Mouse (Mus musculus) cerebellum, adult 2 months (tissue): Measurements from ENCODE around the gene Slc25a38. TPM values are rescaled to one million over a fixed set of nuclear protein-coding genes. Genes with fewer than 3 reads are reported as not detected.

ENCODE experiments used
- DNase-seq, 2 experiments: peaks; one replicate each; pipeline ENCODE4 v3.0.0; 2021
- H3K27ac ChIP-seq: fragments of 200-500 bp; 2 replicates; pipeline ENCODE4 v1.5.1; 2012; ENCODE audit warnings: low read length, control low read depth, inconsistent platforms; ENCODE audit not compliant: insufficient read depth
- H3K27me3 ChIP-seq: fragments of 200-500 bp; 2 replicates; pipeline ENCODE4 v1.6.1; 2012; ENCODE audit warnings: inconsistent platforms, mild to moderate bottlenecking, low read length, moderate library complexity; ENCODE audit not compliant: control insufficient read depth, insufficient read depth
- H3K4me1 ChIP-seq: fragments of 200-500 bp; 2 replicates; pipeline ENCODE4 v1.6.1; 2011; ENCODE audit warnings: low read length; ENCODE audit not compliant: control insufficient read depth, insufficient read depth
- H3K4me3 ChIP-seq: fragments of 200-500 bp; replicated peaks from 2 replicates; pipeline ENCODE3; 2011; ENCODE audit warnings: mild to moderate bottlenecking, low read depth, low read length, control low read depth; ENCODE audit not compliant: insufficient read depth
- CTCF ChIP-seq: fragments of 200-500 bp; IDR thresholded peaks from 2 replicates; pipeline ENCODE4 v1.5.1; 2011; ENCODE audit warnings: low read depth, mild to moderate bottlenecking, control low read depth, low read length, moderate library complexity, borderline replicate concordance; ENCODE audit not compliant: insufficient read depth
- POLR2A ChIP-seq: fragments of 200-500 bp; IDR thresholded peaks from 2 replicates; pipeline ENCODE4 v1.6.1; 2011; ENCODE audit warnings: low read length, control low read depth, borderline replicate concordance; ENCODE audit not compliant: insufficient read depth
- WGBS: fragments of 180-500 bp; shearing (Covaris S2); methylation state at CpG from one replicate; pipeline ENCODE4 v1.1.7; 2018; 5-methylcytosine and 5-hydroxymethylcytosine counted together
- polyA plus RNA-seq: library from polyadenylated mRNA; depleted of rRNA; stranded (reverse); fragments of >200 nt; gene quantifications from 2 replicates; pipeline ENCODE4 v1.2.3, GENCODE M21; 2012

Gene Slc25a38
- polyA plus RNA-seq, 1 experiment, result 30.5 TPM

DNA sequence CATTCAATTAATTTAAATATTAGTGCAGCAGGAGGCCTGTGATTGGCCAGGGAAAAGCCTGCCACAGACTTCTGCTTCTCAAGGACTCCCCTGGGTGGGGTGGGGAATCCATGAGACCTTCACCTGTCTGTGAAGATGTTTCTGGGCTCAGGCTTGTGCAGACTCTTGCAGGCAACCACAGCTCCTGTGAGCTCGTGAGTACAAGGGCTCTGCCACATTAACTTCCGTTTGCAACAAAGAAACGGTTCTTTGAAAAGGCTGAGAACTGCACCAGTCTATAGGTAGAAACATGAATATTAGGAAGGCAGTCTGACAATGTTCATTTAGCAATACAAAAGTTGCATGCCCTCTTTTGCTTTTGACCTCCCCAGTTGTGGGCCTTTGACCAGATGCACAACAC, 31.9 kb upstream of the Slc25a38 start:
- H3K27me3 ChIP-seq, result no peaks in the 10 kb centered on the region; the same call in 1 of the 2 replicates
- WGBS, result 79% methylated on average over 3 of the region's 3 CpGs
- no peaks in the 10 kb centered on the region for H3K4me1 ChIP-seq
- no peak for DNase-seq
- H3K27ac ChIP-seq, result no peak overlapping the region
- TF ChIP-seq POLR2A (no peak), CTCF (no peak)
- H3K4me3 ChIP-seq, result no peak overlapping the region

DNA sequence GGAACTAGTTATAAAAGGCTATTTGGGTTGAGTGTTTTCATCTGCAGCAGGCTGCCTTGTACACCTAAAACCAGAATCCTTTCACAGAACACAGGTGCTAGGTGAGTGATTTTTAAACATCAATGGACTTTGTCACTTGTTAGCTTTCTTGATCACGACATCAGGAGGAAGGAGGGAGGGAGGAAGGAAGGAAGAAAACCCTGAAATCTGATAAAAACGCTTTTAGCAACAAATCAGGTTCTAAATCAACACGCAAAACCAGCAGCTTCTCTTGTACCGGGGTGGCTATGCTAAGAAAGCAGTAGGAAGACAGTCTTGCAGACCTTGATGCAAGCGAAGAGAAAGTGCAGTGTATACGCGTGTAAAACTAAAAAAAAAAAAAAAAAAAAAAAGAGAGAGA, 30.3 kb upstream of the Slc25a38 start:
- Histone ChIP-seq H3K4me1 (no peaks in the 10 kb centered on the region), H3K27me3 (no peaks in the 10 kb centered on the region; the same call in 1 of the 2 replicates), H3K4me3 (no peak overlapping the region), H3K27ac (no peak overlapping the region)
- no peak for TF ChIP-seq POLR2A
- TF ChIP-seq CTCF, result no peak
- WGBS, result 84% methylated on average over 7 of the region's 7 CpGs
- no peak for DNase-seq

DNA sequence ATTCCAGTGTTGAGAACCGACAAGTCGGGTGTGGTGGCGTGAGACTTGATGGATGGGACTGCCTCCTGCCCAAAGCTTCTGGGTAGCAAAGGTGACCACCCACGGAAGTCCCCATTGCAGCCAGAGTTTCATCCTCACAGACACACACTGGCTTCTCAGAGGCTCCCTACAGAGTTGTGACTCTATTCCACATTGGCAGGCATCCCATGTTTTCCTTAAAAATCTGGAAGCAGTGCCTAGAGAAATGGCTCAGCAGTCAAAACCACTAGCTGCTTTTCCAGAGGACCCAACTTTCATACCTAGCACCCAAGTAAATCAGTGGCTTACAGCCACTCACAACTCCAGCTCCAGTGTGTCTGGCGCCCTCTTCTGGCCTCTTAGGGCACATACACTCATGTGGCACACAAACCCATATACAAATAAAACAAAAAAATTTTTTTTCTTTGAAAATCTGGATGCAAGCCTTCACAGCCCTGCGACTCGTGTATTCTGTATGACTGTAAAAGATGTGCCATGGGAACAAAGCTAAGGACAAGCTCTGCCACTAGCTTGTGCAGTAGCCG, 29.5 kb upstream of the Slc25a38 start:
- Histone ChIP-seq H3K4me1 (no peaks in the 10 kb centered on the region), H3K27me3 (no peaks in the 10 kb centered on the region; the same call in 1 of the 2 replicates), H3K4me3 (no peak overlapping the region), H3K27ac (no peak overlapping the region)
- 68% methylated on average over 8 of the region's 8 CpGs for WGBS
- DNase-seq, result no peak
- TF ChIP-seq POLR2A, result no peak
- TF ChIP-seq CTCF, result no peak

DNA sequence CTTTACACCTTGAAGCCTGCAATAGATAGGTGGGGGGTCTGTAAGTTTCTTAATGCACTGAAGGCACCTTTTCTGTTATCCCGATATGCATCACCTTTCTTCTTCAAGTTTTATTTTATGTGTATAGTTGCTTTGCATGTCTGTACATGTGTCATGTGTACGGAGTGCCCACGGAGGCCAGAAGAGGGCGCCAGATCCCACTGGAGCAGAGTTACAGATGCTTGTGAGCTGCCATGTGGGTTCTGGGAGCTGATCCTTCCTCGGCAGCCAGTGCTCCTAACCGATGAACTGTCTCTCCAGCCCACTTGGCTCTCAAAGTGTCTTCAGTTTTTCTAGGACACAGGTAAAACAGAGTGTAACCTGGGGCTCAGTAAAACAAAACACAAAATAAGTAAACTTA, 28.9 kb upstream of the Slc25a38 start:
- TF ChIP-seq CTCF (no peak), POLR2A (no peak)
- Histone ChIP-seq H3K27me3 (no peaks in the 10 kb centered on the region; the same call in 1 of the 2 replicates), H3K4me1 (no peaks in the 10 kb centered on the region), H3K27ac (no peak overlapping the region), H3K4me3 (no peak overlapping the region)
- 76% methylated on average over 6 of the region's 6 CpGs for WGBS
- DNase-seq, result no peak

DNA sequence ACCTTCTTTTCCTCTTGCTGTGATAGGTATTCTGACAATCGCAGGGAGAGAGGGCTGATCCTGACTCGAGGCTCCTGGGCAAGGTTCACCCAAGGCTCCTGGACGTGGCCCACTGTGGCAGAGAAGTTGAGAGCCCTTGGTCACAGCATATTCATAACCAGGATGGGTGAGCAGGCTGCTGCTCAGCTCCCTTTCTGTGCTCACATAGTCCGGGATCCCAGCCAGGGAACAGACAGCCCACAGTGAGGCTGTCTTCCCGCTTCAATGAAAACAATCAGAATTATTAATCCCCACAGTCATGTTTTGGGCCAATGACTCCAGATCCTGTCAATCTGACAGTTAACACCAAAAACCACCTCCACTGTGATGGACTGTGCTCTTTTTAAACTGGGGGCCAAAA, 28.2 kb upstream of the Slc25a38 start:
- DNase-seq, result peak in 1 of 2 experiments; percentile 13
- H3K4me1 ChIP-seq, result no peaks in the 10 kb centered on the region
- no peaks in the 10 kb centered on the region; the same call in 1 of the 2 replicates for H3K27me3 ChIP-seq
- no peak overlapping the region for H3K4me3 ChIP-seq
- TF ChIP-seq POLR2A (no peak), CTCF (no peak)
- no peak overlapping the region for H3K27ac ChIP-seq
- 14% methylated on average over 5 of the region's 5 CpGs for WGBS

DNA sequence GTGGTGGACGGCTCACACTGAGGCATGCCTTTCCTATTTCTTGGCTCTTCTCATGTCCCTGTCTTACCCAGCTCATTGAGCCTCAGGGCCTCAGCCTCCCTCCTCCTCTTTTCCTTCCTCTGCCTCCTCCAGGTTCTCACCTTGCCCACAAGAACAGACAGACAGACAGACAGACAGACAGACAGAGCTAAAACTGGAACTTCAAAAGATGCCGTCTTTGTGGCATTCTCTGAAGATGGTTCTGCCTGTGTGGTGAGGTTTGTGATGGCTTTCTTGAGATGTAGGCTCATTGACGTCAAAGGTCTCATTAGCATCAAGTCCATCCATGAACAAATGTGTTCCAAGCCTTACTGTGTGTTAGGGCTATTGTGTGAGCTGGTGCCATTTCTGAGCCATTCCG, 27.5 kb upstream of the Slc25a38 start:
- Histone ChIP-seq H3K27me3 (no peaks in the 10 kb centered on the region; the same call in 1 of the 2 replicates), H3K4me3 (no peak overlapping the region), H3K4me1 (no peaks in the 10 kb centered on the region), H3K27ac (no peak overlapping the region)
- DNase-seq, result no peak
- WGBS, result 73% methylated on average over 4 of the region's 4 CpGs
- no peak for TF ChIP-seq POLR2A
- TF ChIP-seq CTCF, result no peak

DNA sequence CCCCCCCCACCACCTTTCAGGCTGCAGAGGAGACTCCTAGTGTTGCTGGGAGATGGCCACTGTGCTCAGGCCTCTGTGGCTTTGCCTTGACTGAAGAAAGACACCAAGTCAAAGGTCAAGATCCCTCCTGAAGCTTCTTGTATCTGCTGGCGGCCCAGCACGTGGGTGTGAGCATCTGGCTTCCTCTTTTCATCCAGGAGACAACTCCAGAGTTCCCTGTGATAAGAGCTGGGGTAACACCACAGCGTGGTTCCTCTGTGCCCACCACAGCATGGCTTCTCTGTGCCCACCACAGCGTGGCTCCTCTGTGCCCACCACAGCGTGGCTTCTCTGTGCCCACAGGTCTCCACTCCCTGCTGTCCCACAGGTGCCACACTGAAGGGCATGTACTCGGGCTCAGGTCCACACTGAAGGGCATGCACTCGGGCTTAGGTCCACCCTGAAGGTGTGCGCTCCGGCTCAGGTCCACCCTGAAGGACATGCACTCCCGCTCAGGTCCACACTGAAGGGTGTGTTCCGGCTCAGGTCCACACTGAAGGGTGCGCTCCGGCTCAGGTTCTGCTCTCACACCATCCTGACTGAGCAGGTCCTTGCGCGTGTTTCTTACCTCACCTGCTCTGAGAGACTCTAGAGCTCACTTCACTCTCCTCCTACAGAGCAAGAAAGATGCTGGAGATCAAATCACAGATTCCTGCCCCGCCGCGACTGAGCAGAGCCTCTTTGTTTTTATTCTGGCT, 26.8 kb upstream of the Slc25a38 start:
- H3K4me1 ChIP-seq, result no peaks in the 10 kb centered on the region
- no peak overlapping the region for H3K4me3 ChIP-seq
- 77% methylated on average over 18 of the region's 18 CpGs for WGBS

DNA sequence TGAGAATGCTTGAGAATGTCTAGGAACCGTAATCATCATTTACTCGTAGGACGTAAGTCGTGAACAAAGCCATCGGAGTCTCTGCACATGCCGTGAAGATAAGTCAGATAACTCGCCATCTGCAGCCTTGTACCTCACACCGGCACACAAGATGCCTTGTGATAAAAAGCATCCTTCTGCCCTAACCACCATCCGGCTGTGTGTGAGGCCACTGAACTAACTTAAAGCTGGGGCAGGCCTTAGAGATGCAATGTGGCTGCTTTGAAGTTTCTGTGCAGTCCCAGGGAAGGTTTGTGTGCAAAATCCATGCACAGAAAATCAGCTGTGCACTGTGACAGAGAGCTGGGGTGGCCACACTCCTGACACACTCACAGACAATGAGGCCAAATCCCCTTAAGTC, 25.8 kb upstream of the Slc25a38 start:
- TF ChIP-seq CTCF, result no peak
- no peak for TF ChIP-seq POLR2A
- Histone ChIP-seq H3K4me3 (no peak overlapping the region), H3K4me1 (no peaks in the 10 kb centered on the region), H3K27ac (no peak overlapping the region), H3K27me3 (no peaks in the 10 kb centered on the region; the same call in 1 of the 2 replicates)
- DNase-seq, result no peak
- 85% methylated on average over 9 of the region's 9 CpGs for WGBS

More for the DNA sequence above, 26.8 kb upstream of the Slc25a38 start:
- Histone ChIP-seq H3K27ac (no peak overlapping the region), H3K27me3 (no peaks in the 10 kb centered on the region; the same call in 1 of the 2 replicates)
- DNase-seq, result no peak
- TF ChIP-seq POLR2A (no peak), CTCF (no peak)
